Mouse (Mus musculus): ENCODE results near the gene H2afz. TPM values are rescaled to one million over a fixed set of nuclear protein-coding genes. Genes with fewer than 3 reads are reported as not detected.

Gene H2afz
- polyA plus RNA-seq, 1 experiment from 2014 or later = 714 TPM

GRCm38 (mm10) chr3:137864988-137865982 is 998 bp downstream of the H2afz start:
- H3K4me1 ChIP-seq = peaks cover 29% of the 10 kb centered on the region
- no peaks in the 10 kb centered on the region for H3K36me3 ChIP-seq
- WGBS = under 1% methylated on average over 65 of the region's 74 CpGs
- no peaks in the 10 kb centered on the region for H3K27me3 ChIP-seq (replicated peaks)
- ATAC-seq (ENCODE audit: low FRiP score) = peak; percentile 48
- H3K4me2 ChIP-seq = peak overlapping the region; percentile 59
- H3K9me3 ChIP-seq (replicated peaks) = no peaks in the 10 kb centered on the region
- peak overlapping the region; percentile 73 for H3K9ac ChIP-seq (replicated peaks)
- peak overlapping the region; percentile 97 for H3K27ac ChIP-seq (replicated peaks)
- peak overlapping the region; percentile 80 for H3K4me3 ChIP-seq (replicated peaks)

GRCm38 (mm10) chr3:137867133-137867436 is 2.8 kb downstream of the H2afz start:
- no peak for ATAC-seq (ENCODE audit: low FRiP score)
- no peaks in the 10 kb centered on the region for H3K36me3 ChIP-seq
- H3K9ac ChIP-seq (replicated peaks) = peak overlapping the region; percentile 99

GRCm38 (mm10) chr3:137867437-137868093 is 3.3 kb downstream of the H2afz start, which contains the start of gene Dnajb14:
Dnajb14 (plus strand) TSS chr3:137867675.
- Histone ChIP-seq H3K36me3 (no peaks in the 10 kb centered on the region), H3K4me3 (replicated peaks) (peak within 1 kb of the TSS; percentile 92), H3K9me3 (replicated peaks) (no peaks in the 10 kb centered on the region), H3K4me2 (peak within 1 kb of the TSS; percentile 80), H3K27ac (replicated peaks) (peak within 1 kb of the TSS; percentile 97), H3K4me1 (peaks cover 29% of the 10 kb centered on the region), H3K27me3 (replicated peaks) (no peaks in the 10 kb centered on the region), H3K9ac (replicated peaks) (peak within 1 kb of the TSS; percentile 99)
- ATAC-seq (ENCODE audit: low FRiP score) = peak; percentile 23
- under 1% methylated on average over 43 of the region's 94 CpGs for WGBS

More at GRCm38 (mm10) chr3:137867133-137867436, 2.8 kb downstream of the H2afz start:
- WGBS = 0% methylated on average over 2 of the region's 2 CpGs
- Histone ChIP-seq H3K27ac (replicated peaks) (peak overlapping the region; percentile 97), H3K4me3 (replicated peaks) (peak overlapping the region; percentile 92), H3K4me1 (peaks cover 29% of the 10 kb centered on the region), H3K9me3 (replicated peaks) (no peaks in the 10 kb centered on the region), H3K27me3 (replicated peaks) (no peaks in the 10 kb centered on the region), H3K4me2 (peak overlapping the region; percentile 80)

- peak overlapping the region; percentile 80 for H3K4me2 ChIP-seq
- ATAC-seq (ENCODE audit: low FRiP score) = no peak
- peak overlapping the region; percentile 97 for H3K27ac ChIP-seq (replicated peaks)
- H3K9ac ChIP-seq (replicated peaks) = peak overlapping the region; percentile 99
- no peaks in the 10 kb centered on the region for H3K36me3 ChIP-seq
- WGBS = 3% methylated on average over 22 of the region's 26 CpGs
- peak overlapping the region; percentile 92 for H3K4me3 ChIP-seq (replicated peaks)
- H3K4me1 ChIP-seq = peaks cover 27% of the 10 kb centered on the region
- H3K27me3 ChIP-seq (replicated peaks) = no peaks in the 10 kb centered on the region
- H3K9me3 ChIP-seq (replicated peaks) = no peaks in the 10 kb centered on the region
These were observed 4.0 kb downstream of the H2afz start for GRCm38 (mm10) chr3:137868094-137868913.

- 86% methylated on average over 9 of the region's 9 CpGs for WGBS
- no peaks in the 10 kb centered on the region for H3K9me3 ChIP-seq (replicated peaks)
- no peak for ATAC-seq (ENCODE audit: low FRiP score)
- no peak overlapping the region for H3K4me3 ChIP-seq (replicated peaks)
- H3K36me3 ChIP-seq = no peaks in the 10 kb centered on the region
- H3K27me3 ChIP-seq (replicated peaks) = no peaks in the 10 kb centered on the region
- no peak overlapping the region for H3K27ac ChIP-seq (replicated peaks)
- H3K4me1 ChIP-seq = peaks cover 23% of the 10 kb centered on the region
- peak overlapping the region; percentile 80 for H3K4me2 ChIP-seq
- no peak overlapping the region for H3K9ac ChIP-seq (replicated peaks)
These were observed 5.1 kb downstream of the H2afz start for GRCm38 (mm10) chr3:137869395-137869794.

- 87% methylated on average over 3 of the region's 3 CpGs for WGBS
- Histone ChIP-seq H3K27ac (replicated peaks) (no peak overlapping the region), H3K4me1 (no peaks in the 10 kb centered on the region), H3K9ac (replicated peaks) (no peak overlapping the region), H3K36me3 (0 out of 2 replicates have a peak, but pooled peaks cover 6% of the 10 kb centered on the region), H3K9me3 (replicated peaks) (no peaks in the 10 kb centered on the region), H3K4me3 (replicated peaks) (no peak overlapping the region), H3K27me3 (replicated peaks) (no peaks in the 10 kb centered on the region), H3K4me2 (no peak overlapping the region)
- no peak for ATAC-seq (ENCODE audit: low FRiP score)
These were observed 15.0 kb downstream of the H2afz start for GRCm38 (mm10) chr3:137879313-137879712.

GRCm38 (mm10) chr3:137880109-137880748 is 15.9 kb downstream of the H2afz start:
- ATAC-seq (ENCODE audit: low FRiP score) = no peak

GRCm38 (mm10) chr3:137881093-137881492 is 16.8 kb downstream of the H2afz start:
- Histone ChIP-seq H3K9ac (replicated peaks) (no peak overlapping the region), H3K27me3 (replicated peaks) (no peaks in the 10 kb centered on the region), H3K4me1 (no peaks in the 10 kb centered on the region), H3K4me3 (replicated peaks) (no peak overlapping the region), H3K4me2 (no peak overlapping the region), H3K36me3 (0 out of 2 replicates have a peak, but pooled peaks cover 6% of the 10 kb centered on the region), H3K27ac (replicated peaks) (no peak overlapping the region), H3K9me3 (replicated peaks) (no peaks in the 10 kb centered on the region)
- ATAC-seq (ENCODE audit: low FRiP score) = no peak
- WGBS = 98% methylated on average over 5 of the region's 5 CpGs

More at GRCm38 (mm10) chr3:137880109-137880748, 15.9 kb downstream of the H2afz start:
- no peak overlapping the region for H3K9ac ChIP-seq (replicated peaks)
- no peaks in the 10 kb centered on the region for H3K4me1 ChIP-seq
- no peak overlapping the region for H3K4me3 ChIP-seq (replicated peaks)
- no peaks in the 10 kb centered on the region for H3K27me3 ChIP-seq (replicated peaks)
- 0 out of 2 replicates have a peak, but pooled peaks cover 6% of the 10 kb centered on the region for H3K36me3 ChIP-seq
- 79% methylated on average over 4 of the region's 4 CpGs for WGBS
- H3K27ac ChIP-seq (replicated peaks) = no peak overlapping the region
- no peak overlapping the region for H3K4me2 ChIP-seq
- no peaks in the 10 kb centered on the region for H3K9me3 ChIP-seq (replicated peaks)

GRCm38 (mm10) chr3:137887961-137888360 is 23.7 kb downstream of the H2afz start:
- H3K9me3 ChIP-seq (replicated peaks) = no peaks in the 10 kb centered on the region
- peaks cover 16% of the 10 kb centered on the region for H3K36me3 ChIP-seq
- H3K9ac ChIP-seq (replicated peaks) = no peak overlapping the region
- no peak overlapping the region for H3K4me3 ChIP-seq (replicated peaks)
- H3K4me2 ChIP-seq = no peak overlapping the region
- no peaks in the 10 kb centered on the region for H3K27me3 ChIP-seq (replicated peaks)
- 70% methylated on average over 7 of the region's 7 CpGs for WGBS
- H3K27ac ChIP-seq (replicated peaks) = no peak overlapping the region
- H3K4me1 ChIP-seq = no peaks in the 10 kb centered on the region
- ATAC-seq (ENCODE audit: low FRiP score) = no peak

GRCm38 (mm10) chr3:137891089-137891488 is 26.8 kb downstream of the H2afz start:
- WGBS = 83% methylated on average over 3 of the region's 3 CpGs
- ATAC-seq (ENCODE audit: low FRiP score) = no peak
- Histone ChIP-seq H3K4me1 (no peaks in the 10 kb centered on the region), H3K27ac (replicated peaks) (no peak overlapping the region), H3K27me3 (replicated peaks) (no peaks in the 10 kb centered on the region), H3K4me3 (replicated peaks) (no peak overlapping the region), H3K36me3 (peaks cover 33% of the 10 kb centered on the region), H3K9ac (replicated peaks) (no peak overlapping the region), H3K9me3 (replicated peaks) (no peaks in the 10 kb centered on the region), H3K4me2 (no peak overlapping the region)

- no peak overlapping the region for H3K9ac ChIP-seq (replicated peaks)
These were observed 27.8 kb downstream of the H2afz start for GRCm38 (mm10) chr3:137892118-137892517.

More at GRCm38 (mm10) chr3:137892118-137892517, 27.8 kb downstream of the H2afz start:
- no peaks in the 10 kb centered on the region for H3K4me1 ChIP-seq
- ATAC-seq (ENCODE audit: low FRiP score) = no peak
- H3K4me2 ChIP-seq = no peak overlapping the region
- WGBS = 90% methylated on average over 4 of the region's 4 CpGs
- no peak overlapping the region for H3K4me3 ChIP-seq (replicated peaks)
- no peak overlapping the region for H3K27ac ChIP-seq (replicated peaks)
- H3K36me3 ChIP-seq = peaks cover 33% of the 10 kb centered on the region
- H3K9me3 ChIP-seq (replicated peaks) = no peaks in the 10 kb centered on the region
- H3K27me3 ChIP-seq (replicated peaks) = no peaks in the 10 kb centered on the region

Data from neural tube, embryonic 15.5 days (tissue).